Mouse (Mus musculus) heart, embryonic 13.5 days (tissue): ENCODE measurements at regions not wholly inside any gene's neighbourhood (a gene's known extent, or its start where the extent isn't known, plus 50 kb on each side); places are given as distances from the start of the nearest gene placed in this dataset.

Experiments used
- ATAC-seq: fragments of 200-750 bp; cut with Nextera tagmentation; 2 replicates; pipeline ENCODE4 v1.8.0; 2017; ENCODE audit warnings: moderate TSS enrichment; ENCODE audit not compliant: insufficient number of reproducible peaks, low FRiP score, low TSS enrichment; ENCODE audit errors: extremely low read depth
- H3K27ac ChIP-seq: fragments of 300-500 bp; sonication (generic); replicated peaks from 2 replicates; pipeline ENCODE4 v1.5.1; 2015; ENCODE audit warnings: moderate library complexity, mild to moderate bottlenecking, inconsistent platforms
- H3K27me3 ChIP-seq: fragments of 300-500 bp; sonication (generic); replicated peaks from 2 replicates; pipeline ENCODE4 v1.6.1; 2015; ENCODE audit warnings: mild to moderate bottlenecking, inconsistent platforms
- H3K36me3 ChIP-seq: fragments of 300-500 bp; sonication (generic); 2 replicates; pipeline ENCODE4 v1.6.1; 2015; ENCODE audit warnings: mild to moderate bottlenecking, inconsistent platforms
- H3K4me1 ChIP-seq: fragments of 300-500 bp; sonication (generic); 2 replicates; pipeline ENCODE4 v1.6.1; 2015; ENCODE audit warnings: inconsistent platforms
- H3K4me2 ChIP-seq: fragments of 300-500 bp; sonication (generic); 2 replicates; pipeline ENCODE4 v1.6.1; 2015; ENCODE audit warnings: inconsistent platforms, mild to moderate bottlenecking, moderate library complexity
- H3K4me3 ChIP-seq: fragments of 300-500 bp; sonication (generic); 2 replicates; pipeline ENCODE4 v1.5.1; 2015; ENCODE audit warnings: moderate library complexity, mild to moderate bottlenecking, inconsistent platforms
- H3K9ac ChIP-seq: fragments of 300-500 bp; sonication (generic); 2 replicates; pipeline ENCODE4 v1.6.1; 2015; ENCODE audit warnings: inconsistent platforms, mild to moderate bottlenecking, moderate library complexity
- H3K9me3 ChIP-seq: fragments of 300-500 bp; sonication (generic); 2 replicates; pipeline ENCODE4 v1.6.1; 2016; ENCODE audit warnings: inconsistent platforms
- WGBS: fragments of 180-500 bp; shearing (Covaris S2); methylation state at CpG from one replicate; pipeline ENCODE4 v1.1.7; 2015; ENCODE audit warnings: mixed read lengths; 5-methylcytosine and 5-hydroxymethylcytosine counted together

DNA sequence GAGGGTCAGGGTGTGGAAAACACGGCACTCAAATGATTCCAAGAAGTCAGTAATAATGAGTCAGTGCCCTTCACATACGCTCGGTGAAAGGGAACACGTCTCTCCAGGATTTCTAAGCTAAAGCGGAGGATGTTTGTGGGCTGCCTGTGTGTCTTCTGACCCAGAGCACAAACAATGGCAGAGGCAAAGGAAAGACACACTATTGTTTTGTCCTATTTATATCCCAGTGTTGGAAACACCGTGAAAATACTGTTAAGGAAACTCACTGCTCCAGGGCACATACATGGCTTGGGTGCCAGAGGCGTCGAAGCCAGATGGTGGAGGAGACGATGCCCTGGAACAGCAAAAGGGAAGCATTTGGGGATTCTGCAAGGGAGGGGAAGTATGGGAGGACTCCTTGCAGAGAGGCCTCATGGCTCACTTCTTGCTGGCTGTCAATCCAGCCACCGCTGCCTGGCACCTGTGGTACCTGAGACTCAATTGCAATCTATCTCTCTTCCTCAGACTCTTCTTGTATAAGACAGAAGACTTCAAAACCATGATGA is 192.6 kb upstream of the Ankrd55 start:
- H3K4me1 ChIP-seq, result peaks cover 21% of the 10 kb centered on the region
- no peaks in the 10 kb centered on the region for H3K9me3 ChIP-seq
- no peaks in the 10 kb centered on the region for H3K36me3 ChIP-seq
- H3K4me2 ChIP-seq, result no peak overlapping the region
- H3K27me3 ChIP-seq, result no peaks in the 10 kb centered on the region; the same call in 1 of the 2 replicates
- 65% methylated on average over 10 of the region's 10 CpGs for WGBS
- H3K9ac ChIP-seq, result no peak overlapping the region
- no peak overlapping the region for H3K4me3 ChIP-seq
- ATAC-seq, result no peak
- H3K27ac ChIP-seq, result no peak overlapping the region

DNA sequence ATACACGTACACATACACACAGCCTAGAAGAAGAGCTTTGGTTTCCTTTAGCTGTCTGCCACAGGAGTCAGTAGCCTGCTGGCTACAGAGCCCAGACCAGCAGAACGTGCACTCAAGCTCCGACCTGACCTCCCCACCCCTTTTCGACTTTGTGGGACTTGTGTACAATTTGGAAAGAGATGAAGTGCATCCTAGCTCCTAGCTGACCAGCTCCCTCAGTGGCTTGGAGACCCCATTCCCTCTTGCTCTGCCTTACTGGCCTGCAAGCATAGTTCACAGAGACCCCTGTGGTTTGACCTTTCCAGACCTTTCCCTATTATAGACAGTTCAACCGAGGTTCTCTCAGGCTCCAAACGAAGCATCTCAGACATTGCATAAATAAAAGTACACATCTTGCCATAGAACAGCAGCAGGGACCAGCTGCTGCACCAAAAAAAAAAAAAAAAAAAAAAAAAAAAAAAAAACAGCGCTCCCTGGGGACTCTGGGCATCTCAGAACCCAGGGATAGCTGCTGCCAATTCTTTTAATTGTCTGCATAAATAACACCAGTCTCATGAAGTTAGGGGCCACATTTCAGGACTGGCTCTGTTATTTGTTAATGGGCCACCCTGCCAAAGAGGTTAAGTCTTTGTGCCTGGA is 188.2 kb upstream of the Ankrd55 start:
- Histone ChIP-seq H3K27me3 (no peaks in the 10 kb centered on the region), H3K9me3 (no peaks in the 10 kb centered on the region), H3K4me1 (peaks cover 27% of the 10 kb centered on the region), H3K36me3 (no peaks in the 10 kb centered on the region), H3K4me2 (peak overlapping the region; percentile 86), H3K9ac (peak overlapping the region; percentile 85), H3K27ac (peak overlapping the region; percentile 71), H3K4me3 (peak overlapping the region; percentile 64)
- no peak for ATAC-seq
- WGBS, result 56% methylated on average over 7 of the region's 7 CpGs

GRCm38 (mm10) chr13:112100592-112101420 is 187.4 kb upstream of the Ankrd55 start:
- Histone ChIP-seq H3K4me1 (peaks cover 31% of the 10 kb centered on the region), H3K9me3 (no peaks in the 10 kb centered on the region), H3K4me3 (peak overlapping the region; percentile 64), H3K36me3 (no peaks in the 10 kb centered on the region), H3K27ac (peak overlapping the region; percentile 71), H3K9ac (peak overlapping the region; percentile 85), H3K4me2 (peak overlapping the region; percentile 86), H3K27me3 (no peaks in the 10 kb centered on the region)
- 4% methylated on average over 31 of the region's 31 CpGs for WGBS
- peak; percentile 67 for ATAC-seq

DNA sequence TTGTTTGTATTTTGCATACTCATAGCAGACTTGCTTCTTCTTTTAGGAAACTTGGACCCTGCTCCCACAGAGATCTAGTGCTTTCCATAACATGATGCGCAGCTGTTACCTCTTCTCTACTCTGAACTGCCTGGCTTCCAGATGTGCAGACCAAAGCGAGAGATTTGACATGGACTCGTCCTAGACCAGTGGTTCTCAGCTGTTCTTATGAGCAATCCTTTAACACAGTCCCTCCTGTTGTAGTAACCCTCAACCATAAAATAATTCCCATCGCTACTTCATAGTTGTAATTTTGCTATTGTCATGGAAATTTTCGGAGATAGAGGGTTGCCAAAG is 186.9 kb upstream of the Ankrd55 start:
- Histone ChIP-seq H3K27me3 (no peaks in the 10 kb centered on the region), H3K27ac (peak overlapping the region; percentile 71), H3K4me1 (peaks cover 33% of the 10 kb centered on the region), H3K36me3 (no peaks in the 10 kb centered on the region), H3K4me2 (peak overlapping the region; percentile 86), H3K9ac (peak overlapping the region; percentile 85), H3K9me3 (no peaks in the 10 kb centered on the region), H3K4me3 (peak overlapping the region; percentile 64)
- WGBS, result 56% methylated on average over 5 of the region's 5 CpGs
- ATAC-seq, result no peak

DNA sequence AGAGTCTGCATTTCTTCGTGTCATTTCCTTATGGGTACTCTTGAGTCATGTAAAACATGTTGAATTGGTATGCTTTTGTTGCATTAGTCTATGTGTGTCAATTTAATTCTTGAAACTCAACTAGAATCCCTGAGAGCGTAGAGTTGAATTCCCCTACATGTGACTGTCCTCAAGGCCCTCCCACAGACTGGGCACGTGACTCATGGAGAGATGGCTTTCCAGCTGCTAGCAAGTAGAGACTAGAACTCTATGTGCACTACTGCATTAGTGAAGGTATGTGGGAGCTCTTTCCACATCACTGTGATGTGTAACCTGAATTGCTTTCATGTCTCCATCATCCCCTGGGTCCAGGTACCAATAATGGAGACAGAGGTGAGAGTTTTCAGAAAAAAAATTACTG is 182.3 kb upstream of the Ankrd55 start:
- Histone ChIP-seq H3K9ac (no peak overlapping the region), H3K4me2 (no peak overlapping the region), H3K4me3 (no peak overlapping the region), H3K9me3 (no peaks in the 10 kb centered on the region), H3K27me3 (no peaks in the 10 kb centered on the region), H3K27ac (no peak overlapping the region; the same call in 1 of the 2 replicates), H3K4me1 (peaks cover 22% of the 10 kb centered on the region), H3K36me3 (no peaks in the 10 kb centered on the region)
- 74% methylated on average over 3 of the region's 3 CpGs for WGBS
- no peak for ATAC-seq

GRCm38 (mm10) chr13:112114741-112115201 is 173.5 kb upstream of the Ankrd55 start:
- Histone ChIP-seq H3K4me3 (no peak overlapping the region), H3K27me3 (no peaks in the 10 kb centered on the region), H3K36me3 (no peaks in the 10 kb centered on the region), H3K9me3 (no peaks in the 10 kb centered on the region), H3K4me2 (no peak overlapping the region), H3K27ac (no peak overlapping the region), H3K4me1 (peaks cover 30% of the 10 kb centered on the region), H3K9ac (no peak overlapping the region)
- no peak for ATAC-seq
- WGBS, result 70% methylated on average over 7 of the region's 7 CpGs

DNA sequence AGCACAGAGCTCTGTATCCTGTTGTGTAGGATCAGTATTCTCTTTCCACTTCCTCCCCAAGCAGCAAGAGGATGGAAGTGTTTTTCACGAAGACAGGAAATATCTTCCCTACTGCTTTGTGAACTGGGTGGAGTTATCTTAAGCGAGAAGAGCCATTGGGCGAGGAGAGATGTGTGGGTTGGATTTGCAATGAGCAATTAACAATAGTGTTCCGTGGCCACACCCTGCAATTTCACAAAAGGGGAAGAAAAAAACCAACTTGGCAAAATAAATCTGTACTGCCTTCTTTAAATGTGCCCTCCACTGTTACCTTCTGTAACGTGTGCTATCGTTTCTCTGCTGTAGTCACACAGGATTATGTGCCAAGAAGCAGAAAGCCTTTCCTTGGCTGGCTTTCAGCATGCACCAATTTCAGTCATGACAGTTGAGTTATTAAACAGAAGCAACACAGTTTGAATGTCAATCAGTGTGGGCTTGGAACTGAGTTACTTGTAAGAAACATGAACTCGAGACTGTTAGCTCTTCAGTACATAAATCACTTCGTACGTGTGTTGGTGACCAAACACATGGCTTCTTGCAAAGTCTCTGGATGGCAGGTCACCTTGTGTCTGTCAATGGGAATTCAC is 172.0 kb upstream of the Ankrd55 start:
- WGBS, result 56% methylated on average over 9 of the region's 9 CpGs
- Histone ChIP-seq H3K27me3 (no peaks in the 10 kb centered on the region), H3K36me3 (no peaks in the 10 kb centered on the region), H3K9me3 (no peaks in the 10 kb centered on the region), H3K27ac (peak overlapping the region; percentile 60), H3K9ac (no peak overlapping the region), H3K4me3 (no peak overlapping the region), H3K4me1 (peaks cover 45% of the 10 kb centered on the region), H3K4me2 (no peak overlapping the region)
- no peak for ATAC-seq

GRCm38 (mm10) chr13:112118564-112118963 is 169.7 kb upstream of the Ankrd55 start:
- Histone ChIP-seq H3K27ac (peak overlapping the region; percentile 76), H3K9me3 (no peaks in the 10 kb centered on the region), H3K4me1 (peaks cover 53% of the 10 kb centered on the region), H3K4me3 (no peak overlapping the region), H3K36me3 (no peaks in the 10 kb centered on the region), H3K4me2 (no peak overlapping the region), H3K9ac (no peak overlapping the region), H3K27me3 (no peaks in the 10 kb centered on the region)
- no peak for ATAC-seq
- WGBS, result 90% methylated on average over 3 of the region's 3 CpGs

DNA sequence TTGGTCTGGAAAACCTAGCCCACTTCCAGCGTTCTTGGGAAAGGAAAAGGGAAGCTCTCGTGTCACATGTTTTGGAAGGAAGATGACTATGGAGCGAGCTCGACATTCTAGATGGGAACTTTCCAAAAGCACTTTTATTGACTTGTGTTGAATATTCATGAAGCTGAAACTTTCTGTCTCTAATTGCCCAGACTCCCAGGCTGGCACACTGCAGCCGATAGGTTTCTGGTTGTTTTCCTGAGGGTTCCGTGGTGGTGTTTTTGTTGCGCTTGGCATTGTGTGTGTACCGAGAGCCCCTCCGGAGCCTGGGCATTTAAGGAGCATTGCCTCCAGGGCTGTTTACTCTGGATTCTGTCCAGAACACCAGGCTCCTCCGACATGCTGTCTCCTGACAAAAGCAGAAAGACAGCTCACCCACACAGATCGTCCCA is 168.6 kb upstream of the Ankrd55 start:
- H3K27me3 ChIP-seq, result no peaks in the 10 kb centered on the region
- no peaks in the 10 kb centered on the region for H3K36me3 ChIP-seq
- no peak overlapping the region for H3K4me3 ChIP-seq
- peak; percentile 34; the same call in 1 of the 2 replicates for ATAC-seq
- H3K4me1 ChIP-seq, result peaks cover 53% of the 10 kb centered on the region
- H3K4me2 ChIP-seq, result no peak overlapping the region; the same call in 1 of the 2 replicates
- WGBS, result 43% methylated on average over 11 of the region's 11 CpGs
- no peaks in the 10 kb centered on the region for H3K9me3 ChIP-seq
- no peak overlapping the region for H3K9ac ChIP-seq
- peak overlapping the region; percentile 76 for H3K27ac ChIP-seq

- H3K27ac ChIP-seq, result peak overlapping the region; percentile 76
- no peak overlapping the region for H3K4me3 ChIP-seq
- H3K9ac ChIP-seq, result no peak overlapping the region
- H3K9me3 ChIP-seq, result no peaks in the 10 kb centered on the region
- H3K4me2 ChIP-seq, result no peak overlapping the region
- H3K27me3 ChIP-seq, result no peaks in the 10 kb centered on the region
- 61% methylated on average over 4 of the region's 4 CpGs for WGBS
- no peaks in the 10 kb centered on the region for H3K36me3 ChIP-seq
- no peak for ATAC-seq
- H3K4me1 ChIP-seq, result peaks cover 49% of the 10 kb centered on the region
These were observed 167.9 kb upstream of the Ankrd55 start for GRCm38 (mm10) chr13:112120346-112120745.

- no peak overlapping the region for H3K4me2 ChIP-seq
- H3K4me3 ChIP-seq, result no peak overlapping the region
- no peaks in the 10 kb centered on the region for H3K36me3 ChIP-seq
- peak overlapping the region; percentile 76 for H3K27ac ChIP-seq
- H3K27me3 ChIP-seq, result no peaks in the 10 kb centered on the region
- no peak overlapping the region for H3K9ac ChIP-seq
- no peaks in the 10 kb centered on the region for H3K9me3 ChIP-seq
- no peak for ATAC-seq
- H3K4me1 ChIP-seq, result peaks cover 43% of the 10 kb centered on the region
- whole genome bisulfite sequencing, result 50% methylated on average over 9 of the region's 9 CpGs
These were observed 167.1 kb upstream of the Ankrd55 start for GRCm38 (mm10) chr13:112121110-112121509.
